Mouse (Mus musculus) heart, adult 2 months (tissue): ENCODE data around the gene Slc38a10.

Experiments used
- CTCF ChIP-seq: fragments of 200-600 bp; IDR thresholded peaks from 2 replicates; pipeline ENCODE4 v1.8.1; 2022; ENCODE audit warnings: antibody characterized with exemption, mild to moderate bottlenecking, moderate library complexity
- POLR2A ChIP-seq: fragments of 200-500 bp; IDR thresholded peaks from 2 replicates; pipeline ENCODE4 v1.6.1; 2011; ENCODE audit warnings: mild to moderate bottlenecking, low read depth, low read length, control low read depth; ENCODE audit not compliant: insufficient read depth

- TF ChIP-seq CTCF, result no peak
- TF ChIP-seq POLR2A, result no peak
These were observed 29.0 kb downstream of the Slc38a10 start for GRCm38 (mm10) chr11:120122126-120122525.
